Mouse (Mus musculus) lung, postnatal 0 days (tissue): ENCODE data around the gene Kcnj8.

Source experiments
- CTCF ChIP-seq: IDR thresholded peaks from 2 replicates; pipeline ENCODE4 v1.5.1; 2016; ENCODE audit warnings: antibody characterized with exemption, mild to moderate bottlenecking
- EP300 ChIP-seq: IDR thresholded peaks from 2 replicates; pipeline ENCODE4 v1.6.1; 2016; ENCODE audit warnings: antibody characterized with exemption, mild to moderate bottlenecking, control low read depth

- no peak for TF ChIP-seq CTCF
- no peak for TF ChIP-seq EP300
Observed at GRCm38 (mm10) chr6:142609401-142610373, 38.3 kb upstream of the Kcnj8 start.
